Mouse (Mus musculus): Measurements from ENCODE around the gene Nrtn. TPM values are rescaled to one million over a fixed set of nuclear protein-coding genes. Genes with fewer than 3 reads are reported as not detected.

Gene Nrtn
- polyA plus RNA-seq, 1 experiment from 2014 or later, result 2.8 TPM

GRCm38 (mm10) chr17:56764474-56765354 lies 7.4 kb upstream of the Nrtn start, which contains the start of gene Dus3l:
Gene Dus3l, plus strand, starts transcription at chr17:56764757.
- Histone ChIP-seq H3K9me3 (ENCODE audit: control insufficient read depth, low read length) (no peaks in the 10 kb centered on the region), H3K4me1 (replicated peaks; ENCODE audit: control insufficient read depth, insufficient read depth, low read length) (peaks cover 16% of the 10 kb centered on the region), H3K9ac (peak within 1 kb of the TSS; percentile 77), H3K4me2 (replicated peaks) (peak within 1 kb of the TSS; percentile 73), H3K27me3 (ENCODE audit: control insufficient read depth, insufficient read depth, low read length) (peaks cover 7% of the 10 kb centered on the region; the same call in 1 of the 2 replicates), H3K36me3 (replicated peaks; ENCODE audit: control insufficient read depth, insufficient read depth) (peaks cover 31% of the 10 kb centered on the region), H3K27ac (peak within 1 kb of the TSS; percentile 93), H3K4me3 (replicated peaks; ENCODE audit: low read length) (peak within 1 kb of the TSS; percentile 64)
- WGBS, result 2% methylated on average over 57 of the region's 58 CpGs
- DNase-seq (ENCODE audit: low spot score), result peak; percentile 88
- peak; percentile 84 for ATAC-seq (ENCODE audit: low FRiP score)

DNA sequence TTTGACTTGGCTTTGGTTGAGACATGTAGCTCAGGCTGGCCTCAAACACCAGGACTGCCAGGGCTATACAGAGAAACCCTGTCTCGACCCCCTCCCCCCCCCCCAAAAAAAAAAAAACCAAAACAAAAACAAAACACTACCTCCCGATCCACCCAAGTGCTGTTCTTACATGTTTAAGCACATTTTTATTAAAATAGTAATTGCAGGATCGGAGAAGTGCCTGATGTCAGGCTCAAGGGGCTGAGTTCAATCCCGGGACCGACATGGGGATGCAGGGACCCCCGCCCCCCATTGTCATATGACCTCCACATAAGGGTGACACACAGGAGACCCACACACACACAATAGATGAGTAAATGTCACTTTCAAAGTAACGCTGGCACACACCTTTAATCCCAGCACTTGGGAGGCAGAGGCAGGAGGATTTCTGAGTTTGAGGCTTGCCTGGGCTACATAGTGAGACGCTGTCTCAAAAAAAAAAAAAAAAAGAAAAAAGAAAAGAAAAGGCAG lies 6.5 kb upstream of the Nrtn start:
- Histone ChIP-seq H3K36me3 (replicated peaks; ENCODE audit: control insufficient read depth, insufficient read depth) (peaks cover 22% of the 10 kb centered on the region), H3K27me3 (ENCODE audit: control insufficient read depth, insufficient read depth, low read length) (peaks cover 11% of the 10 kb centered on the region), H3K4me2 (replicated peaks) (peak overlapping the region; percentile 73), H3K9ac (peak overlapping the region; percentile 77; the same call in 1 of the 2 replicates), H3K4me3 (replicated peaks; ENCODE audit: low read length) (peak overlapping the region; percentile 64), H3K9me3 (ENCODE audit: control insufficient read depth, low read length) (no peaks in the 10 kb centered on the region), H3K4me1 (replicated peaks; ENCODE audit: control insufficient read depth, insufficient read depth, low read length) (peaks cover 16% of the 10 kb centered on the region), H3K27ac (peak overlapping the region; percentile 93; the same call in 1 of the 2 replicates)
- ATAC-seq (ENCODE audit: low FRiP score) (no peak), DNase-seq (ENCODE audit: low spot score) (no peak)
- WGBS, result 79% methylated on average over 8 of the region's 8 CpGs

GRCm38 (mm10) chr17:56762769-56763731 lies 5.7 kb upstream of the Nrtn start:
- no peak for ATAC-seq (ENCODE audit: low FRiP score)
- Histone ChIP-seq H3K9ac (peak overlapping the region; percentile 63), H3K27me3 (ENCODE audit: control insufficient read depth, insufficient read depth, low read length) (peaks cover 18% of the 10 kb centered on the region), H3K4me1 (replicated peaks; ENCODE audit: control insufficient read depth, insufficient read depth, low read length) (peaks cover 16% of the 10 kb centered on the region), H3K27ac (peak overlapping the region; percentile 92), H3K4me3 (replicated peaks; ENCODE audit: low read length) (peak overlapping the region; percentile 42; the same call in 1 of the 2 replicates), H3K9me3 (ENCODE audit: control insufficient read depth, low read length) (no peaks in the 10 kb centered on the region), H3K4me2 (replicated peaks) (peak overlapping the region; percentile 66), H3K36me3 (replicated peaks; ENCODE audit: control insufficient read depth, insufficient read depth) (peaks cover 15% of the 10 kb centered on the region)
- DNase-seq (ENCODE audit: low spot score), result peak; percentile 78
- WGBS, result 47% methylated on average over 27 of the region's 27 CpGs

DNA sequence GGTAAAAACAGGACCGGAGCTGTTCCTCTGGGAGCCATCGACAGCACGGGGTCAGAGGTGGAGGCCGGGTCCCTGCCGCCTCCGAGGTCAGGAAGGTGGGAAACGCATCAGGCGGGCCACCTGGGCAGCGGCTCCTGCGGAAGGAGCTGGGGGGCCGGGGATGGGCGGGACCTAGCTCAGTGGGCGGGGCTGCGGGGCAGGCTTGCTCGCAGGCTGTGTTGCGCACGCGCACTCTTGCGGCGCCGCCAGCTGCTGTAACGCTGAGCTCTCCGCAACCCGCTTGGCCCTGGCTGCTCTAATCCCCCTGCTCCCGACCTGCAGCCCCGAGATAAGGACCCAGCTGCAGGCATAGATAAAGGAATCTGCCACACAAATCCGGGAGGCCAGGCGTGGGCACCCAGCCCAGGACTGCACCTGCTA lies 4.7 kb upstream of the Nrtn start:
- DNase-seq (ENCODE audit: low spot score), result peak; percentile 92
- Histone ChIP-seq H3K9me3 (ENCODE audit: control insufficient read depth, low read length) (no peaks in the 10 kb centered on the region), H3K36me3 (replicated peaks; ENCODE audit: control insufficient read depth, insufficient read depth) (peaks cover 6% of the 10 kb centered on the region), H3K4me3 (replicated peaks; ENCODE audit: low read length) (peak overlapping the region; percentile 42), H3K4me2 (replicated peaks) (peak overlapping the region; percentile 66), H3K27me3 (ENCODE audit: control insufficient read depth, insufficient read depth, low read length) (peaks cover 28% of the 10 kb centered on the region), H3K4me1 (replicated peaks; ENCODE audit: control insufficient read depth, insufficient read depth, low read length) (peaks cover 21% of the 10 kb centered on the region), H3K27ac (peak overlapping the region; percentile 92), H3K9ac (peak overlapping the region; percentile 63)
- peak; percentile 59 for ATAC-seq (ENCODE audit: low FRiP score)
- 2% methylated on average over 25 of the region's 28 CpGs for WGBS

DNA sequence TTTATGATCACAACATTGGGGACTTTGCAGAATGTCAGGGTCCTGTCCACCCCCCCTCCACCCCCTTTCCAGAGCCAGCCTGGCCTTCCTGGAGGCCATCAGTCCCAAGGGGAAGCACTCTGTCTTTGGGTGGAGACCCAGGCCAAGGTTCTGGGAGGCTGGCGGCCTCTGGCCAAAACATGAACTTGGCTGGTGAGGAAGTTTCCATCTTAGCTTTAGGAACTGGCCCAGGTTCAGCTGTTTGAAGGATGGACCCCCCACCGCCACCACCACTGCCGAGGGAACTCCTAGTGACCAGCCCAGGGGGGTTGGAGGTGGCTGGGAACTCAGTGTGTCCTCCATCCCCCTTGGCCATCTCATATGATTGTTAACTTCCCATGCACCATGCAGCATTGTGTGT lies 3.7 kb upstream of the Nrtn start:
- H3K27ac ChIP-seq, result no peak overlapping the region
- no peak overlapping the region for H3K4me2 ChIP-seq (replicated peaks)
- H3K4me1 ChIP-seq (replicated peaks; ENCODE audit: control insufficient read depth, insufficient read depth, low read length), result peaks cover 24% of the 10 kb centered on the region
- no peak overlapping the region for H3K4me3 ChIP-seq (replicated peaks; ENCODE audit: low read length)
- H3K9me3 ChIP-seq (ENCODE audit: control insufficient read depth, low read length), result no peaks in the 10 kb centered on the region
- no peak for ATAC-seq (ENCODE audit: low FRiP score)
- peaks cover 37% of the 10 kb centered on the region for H3K27me3 ChIP-seq (ENCODE audit: control insufficient read depth, insufficient read depth, low read length)
- DNase-seq (ENCODE audit: low spot score), result no peak
- H3K9ac ChIP-seq, result no peak overlapping the region
- no peaks in the 10 kb centered on the region for H3K36me3 ChIP-seq (replicated peaks; ENCODE audit: control insufficient read depth, insufficient read depth)
- 69% methylated on average over 3 of the region's 3 CpGs for WGBS

DNA sequence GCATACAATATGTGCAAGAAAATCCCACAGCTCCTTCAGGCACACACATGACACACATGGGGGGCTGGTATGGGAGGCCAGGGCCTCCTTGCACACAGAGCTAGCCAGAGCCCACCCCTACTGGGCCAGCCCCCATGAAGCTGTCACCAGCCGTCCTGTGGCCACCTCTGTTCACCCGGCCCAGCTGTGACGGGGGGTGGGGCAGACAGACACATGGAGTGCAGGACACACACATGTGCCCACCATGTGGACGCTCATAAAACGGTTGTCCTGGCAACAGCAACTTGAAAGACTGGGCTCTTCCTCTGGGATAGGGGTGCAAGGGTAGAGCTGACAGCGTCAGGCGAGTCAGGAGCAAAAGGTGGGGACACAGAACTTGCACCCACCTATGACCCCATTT lies 1.9 kb upstream of the Nrtn start:
- Histone ChIP-seq H3K27ac (no peak overlapping the region), H3K36me3 (replicated peaks; ENCODE audit: control insufficient read depth, insufficient read depth) (no peaks in the 10 kb centered on the region), H3K4me3 (replicated peaks; ENCODE audit: low read length) (no peak overlapping the region), H3K4me2 (replicated peaks) (no peak overlapping the region), H3K27me3 (ENCODE audit: control insufficient read depth, insufficient read depth, low read length) (peaks cover 56% of the 10 kb centered on the region), H3K9ac (no peak overlapping the region), H3K9me3 (ENCODE audit: control insufficient read depth, low read length) (no peaks in the 10 kb centered on the region), H3K4me1 (replicated peaks; ENCODE audit: control insufficient read depth, insufficient read depth, low read length) (peaks cover 19% of the 10 kb centered on the region; the same call in 1 of the 2 replicates)
- WGBS, result 49% methylated on average over 7 of the region's 7 CpGs
- ATAC-seq (ENCODE audit: low FRiP score) (no peak), DNase-seq (ENCODE audit: low spot score) (no peak)

DNA sequence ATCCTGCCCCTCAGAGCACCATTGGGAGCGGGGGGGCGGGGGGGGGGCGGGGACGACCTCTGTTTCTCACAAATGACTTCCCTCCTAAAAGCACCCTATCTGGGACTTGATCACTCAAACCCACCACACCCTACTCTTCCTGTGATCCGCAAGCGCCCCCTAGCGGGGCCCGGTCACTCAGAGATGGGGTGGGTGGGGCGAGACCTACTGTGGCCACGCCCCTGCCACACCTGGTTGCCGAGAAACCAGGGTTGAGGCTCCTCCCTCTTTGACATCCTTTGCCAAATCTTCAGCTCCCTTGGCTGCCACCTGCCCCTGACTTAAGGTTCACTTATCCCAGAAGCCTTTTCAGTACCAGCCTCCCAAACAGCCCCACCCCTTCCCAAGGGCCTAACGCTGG lies 802 bp upstream of the Nrtn start:
- 3% methylated on average over 12 of the region's 12 CpGs for WGBS
- no peaks in the 10 kb centered on the region for H3K36me3 ChIP-seq (replicated peaks; ENCODE audit: control insufficient read depth, insufficient read depth)
- peaks cover 67% of the 10 kb centered on the region for H3K27me3 ChIP-seq (ENCODE audit: control insufficient read depth, insufficient read depth, low read length)
- no peak overlapping the region for H3K27ac ChIP-seq
- DNase-seq (ENCODE audit: low spot score) (peak; percentile 34), ATAC-seq (ENCODE audit: low FRiP score) (no peak)
- peak overlapping the region; percentile 74; the same call in 1 of the 2 replicates for H3K4me2 ChIP-seq (replicated peaks)
- peaks cover 14% of the 10 kb centered on the region; the same call in 1 of the 2 replicates for H3K4me1 ChIP-seq (replicated peaks; ENCODE audit: control insufficient read depth, insufficient read depth, low read length)
- peak overlapping the region; percentile 37; the same call in 1 of the 2 replicates for H3K4me3 ChIP-seq (replicated peaks; ENCODE audit: low read length)
- H3K9me3 ChIP-seq (ENCODE audit: control insufficient read depth, low read length), result no peaks in the 10 kb centered on the region
- H3K9ac ChIP-seq, result no peak overlapping the region

- 1% methylated on average over 51 of the region's 51 CpGs for WGBS
- H3K4me1 ChIP-seq (replicated peaks; ENCODE audit: control insufficient read depth, insufficient read depth, low read length), result peaks cover 8% of the 10 kb centered on the region; the same call in 1 of the 2 replicates
- no peak for DNase-seq (ENCODE audit: low spot score)
These were observed 479 bp downstream of the Nrtn start for GRCm38 (mm10) chr17:56756703-56757399.

More at GRCm38 (mm10) chr17:56756703-56757399, 479 bp downstream of the Nrtn start:
- H3K27me3 ChIP-seq (ENCODE audit: control insufficient read depth, insufficient read depth, low read length), result peaks cover 80% of the 10 kb centered on the region
- ATAC-seq (ENCODE audit: low FRiP score), result no peak
- H3K36me3 ChIP-seq (replicated peaks; ENCODE audit: control insufficient read depth, insufficient read depth), result no peaks in the 10 kb centered on the region
- H3K9me3 ChIP-seq (ENCODE audit: control insufficient read depth, low read length), result no peaks in the 10 kb centered on the region
- peak overlapping the region; percentile 44 for H3K9ac ChIP-seq
- H3K4me3 ChIP-seq (replicated peaks; ENCODE audit: low read length), result peak overlapping the region; percentile 37
- H3K4me2 ChIP-seq (replicated peaks), result peak overlapping the region; percentile 74
- no peak overlapping the region for H3K27ac ChIP-seq

Measured in hindbrain, embryonic 14.5 days (tissue).